Mouse (Mus musculus): ENCODE data around the gene Vps11. TPM values are rescaled to one million over a fixed set of nuclear protein-coding genes. Genes with fewer than 3 reads are reported as not detected.

Gene Vps11
- total and polyA plus RNA-seq, 3 experiments = 13.9 to 15.5 (median 15.3) TPM

- DNase-seq = peak; percentile 67 to 75
- peak overlapping the region; percentile 93 for H3K27ac ChIP-seq
- WGBS = 35% methylated on average over 27 of the region's 27 CpGs
- peak; percentile 91 for TF ChIP-seq POLR2A (IDR thresholded peaks at IDR 0.05; ENCODE audit: insufficient read depth, low read depth, low read length)
- peak; percentile 78; the same call in 1 of the 2 replicates for TF ChIP-seq EP300 (IDR thresholded peaks at IDR 0.05; ENCODE audit: insufficient read depth, low read depth, low read length)
- TF ChIP-seq CTCF (IDR thresholded peaks at IDR 0.05) = peak; percentile 33
- no peaks in the 10 kb centered on the region for H3K27me3 ChIP-seq (ENCODE audit: control insufficient read depth, insufficient read depth, low read length)
- peak overlapping the region; percentile 31 for H3K4me3 ChIP-seq
- peak overlapping the region; percentile 60 for H3K9ac ChIP-seq (ENCODE audit: low read depth, low read length)
- no peaks in the 10 kb centered on the region for H3K36me3 ChIP-seq (ENCODE audit: control insufficient read depth, insufficient read depth, low read length)
- no peaks in the 10 kb centered on the region for H3K79me2 ChIP-seq (replicated peaks; ENCODE audit: control insufficient read depth, insufficient read depth, low read length)
- intact Hi-C loops (cut with DNase I) = no loop called here
- H3K4me1 ChIP-seq (ENCODE audit: control insufficient read depth, insufficient read depth, low read length) = peaks cover 2% of the 10 kb centered on the region; the same call in 1 of the 2 replicates
These were observed 50.0 kb downstream of the Vps11 start for GRCm38 (mm10) chr9:44311136-44312134.

GRCm38 (mm10) chr9:44310750-44311135 is 50.7 kb downstream of the Vps11 start:
- peak overlapping the region; percentile 93 for H3K27ac ChIP-seq
- no peaks in the 10 kb centered on the region for H3K27me3 ChIP-seq (ENCODE audit: control insufficient read depth, insufficient read depth, low read length)
- no peaks in the 10 kb centered on the region for H3K36me3 ChIP-seq (ENCODE audit: control insufficient read depth, insufficient read depth, low read length)
- 39% methylated on average over 10 of the region's 10 CpGs for WGBS
- intact Hi-C loops (cut with DNase I) = no loop called here
- peak overlapping the region; percentile 60; the same call in 1 of the 2 replicates for H3K9ac ChIP-seq (ENCODE audit: low read depth, low read length)
- H3K79me2 ChIP-seq (replicated peaks; ENCODE audit: control insufficient read depth, insufficient read depth, low read length) = no peaks in the 10 kb centered on the region
- DNase-seq = no peak
- H3K4me3 ChIP-seq = peak overlapping the region; percentile 31
- TF ChIP-seq EP300 (IDR thresholded peaks at IDR 0.05; ENCODE audit: insufficient read depth, low read depth, low read length) = no peak
- no peak; the same call in 1 of the 2 replicates for TF ChIP-seq CTCF (IDR thresholded peaks at IDR 0.05)
- TF ChIP-seq POLR2A (IDR thresholded peaks at IDR 0.05; ENCODE audit: insufficient read depth, low read depth, low read length) = no peak
- peaks cover 2% of the 10 kb centered on the region; the same call in 1 of the 2 replicates for H3K4me1 ChIP-seq (ENCODE audit: control insufficient read depth, insufficient read depth, low read length)

GRCm38 (mm10) chr9:44309756-44310155 is 51.7 kb downstream of the Vps11 start:
- intact Hi-C loops (cut with DNase I) = loop anchor here (5.0 kb wide), 1 partner anchor 33 kb away; the partner anchor contains the start of gene Hmbs
- no peaks in the 10 kb centered on the region for H3K27me3 ChIP-seq (ENCODE audit: control insufficient read depth, insufficient read depth, low read length)
- no peak overlapping the region for H3K4me3 ChIP-seq
- no peaks in the 10 kb centered on the region for H3K36me3 ChIP-seq (ENCODE audit: control insufficient read depth, insufficient read depth, low read length)
- H3K4me1 ChIP-seq (ENCODE audit: control insufficient read depth, insufficient read depth, low read length) = peaks cover 2% of the 10 kb centered on the region; the same call in 1 of the 2 replicates
- DNase-seq = no peak
- no peaks in the 10 kb centered on the region for H3K79me2 ChIP-seq (replicated peaks; ENCODE audit: control insufficient read depth, insufficient read depth, low read length)
- no peak overlapping the region for H3K9ac ChIP-seq (ENCODE audit: low read depth, low read length)
- TF ChIP-seq POLR2A (IDR thresholded peaks at IDR 0.05; ENCODE audit: insufficient read depth, low read depth, low read length) (no peak), EP300 (IDR thresholded peaks at IDR 0.05; ENCODE audit: insufficient read depth, low read depth, low read length) (no peak), CTCF (IDR thresholded peaks at IDR 0.05) (no peak)
- H3K27ac ChIP-seq = no peak overlapping the region
- 87% methylated on average over 3 of the region's 3 CpGs for WGBS

GRCm38 (mm10) chr9:44307248-44307647 is 54.2 kb downstream of the Vps11 start:
- DNase-seq = no peak
- no peak overlapping the region for H3K9ac ChIP-seq (ENCODE audit: low read depth, low read length)
- no peak for TF ChIP-seq EP300 (IDR thresholded peaks at IDR 0.05; ENCODE audit: insufficient read depth, low read depth, low read length)
- TF ChIP-seq POLR2A (IDR thresholded peaks at IDR 0.05; ENCODE audit: insufficient read depth, low read depth, low read length) = no peak
- TF ChIP-seq CTCF (IDR thresholded peaks at IDR 0.05) = no peak
- no peaks in the 10 kb centered on the region for H3K27me3 ChIP-seq (ENCODE audit: control insufficient read depth, insufficient read depth, low read length)
- H3K4me1 ChIP-seq (ENCODE audit: control insufficient read depth, insufficient read depth, low read length) = peaks cover 5% of the 10 kb centered on the region
- no peak overlapping the region for H3K4me3 ChIP-seq
- 69% methylated on average over 2 of the region's 2 CpGs for WGBS
- H3K36me3 ChIP-seq (ENCODE audit: control insufficient read depth, insufficient read depth, low read length) = no peaks in the 10 kb centered on the region
- H3K79me2 ChIP-seq (replicated peaks; ENCODE audit: control insufficient read depth, insufficient read depth, low read length) = peaks cover 2% of the 10 kb centered on the region; the same call in 1 of the 2 replicates
- intact Hi-C loops (cut with DNase I) = loop anchor here (5.0 kb wide), 1 partner anchor 35 kb away; the partner anchor contains the start of gene Hmbs
- H3K27ac ChIP-seq = no peak overlapping the region

GRCm38 (mm10) chr9:44306532-44306931 is 54.9 kb downstream of the Vps11 start:
- peaks cover 3% of the 10 kb centered on the region for H3K4me1 ChIP-seq (ENCODE audit: control insufficient read depth, insufficient read depth, low read length)
- H3K27me3 ChIP-seq (ENCODE audit: control insufficient read depth, insufficient read depth, low read length) = no peaks in the 10 kb centered on the region
- peaks cover 2% of the 10 kb centered on the region; the same call in 1 of the 2 replicates for H3K79me2 ChIP-seq (replicated peaks; ENCODE audit: control insufficient read depth, insufficient read depth, low read length)
- H3K27ac ChIP-seq = no peak overlapping the region
- TF ChIP-seq CTCF (IDR thresholded peaks at IDR 0.05) (no peak), POLR2A (IDR thresholded peaks at IDR 0.05; ENCODE audit: insufficient read depth, low read depth, low read length) (no peak), EP300 (IDR thresholded peaks at IDR 0.05; ENCODE audit: insufficient read depth, low read depth, low read length) (no peak)
- no peak for DNase-seq
- H3K9ac ChIP-seq (ENCODE audit: low read depth, low read length) = no peak overlapping the region
- H3K4me3 ChIP-seq = no peak overlapping the region
- H3K36me3 ChIP-seq (ENCODE audit: control insufficient read depth, insufficient read depth, low read length) = no peaks in the 10 kb centered on the region
- WGBS = 84% methylated on average over 6 of the region's 6 CpGs
- intact Hi-C loops (cut with DNase I) = loop anchor here (5.0 kb wide), 1 partner anchor 36 kb away; the partner anchor contains the start of gene Hmbs

Measured in heart, adult 2 months (tissue).